Mouse (Mus musculus) heart, embryonic 13.5 days (tissue): ENCODE data around the gene Txnrd1. TPM values are rescaled to one million over a fixed set of nuclear protein-coding genes. Genes with fewer than 3 reads are reported as not detected.

Experiments
- ATAC-seq: fragments of 200-750 bp; cut with Nextera tagmentation; 2 replicates; pipeline ENCODE4 v1.8.0; 2017; ENCODE audit warnings: moderate TSS enrichment; ENCODE audit not compliant: insufficient number of reproducible peaks, low FRiP score, low TSS enrichment; ENCODE audit errors: extremely low read depth
- H3K27ac ChIP-seq: fragments of 300-500 bp; sonication (generic); replicated peaks from 2 replicates; pipeline ENCODE4 v1.5.1; 2015; ENCODE audit warnings: moderate library complexity, mild to moderate bottlenecking, inconsistent platforms
- H3K27me3 ChIP-seq: fragments of 300-500 bp; sonication (generic); replicated peaks from 2 replicates; pipeline ENCODE4 v1.6.1; 2015; ENCODE audit warnings: mild to moderate bottlenecking, inconsistent platforms
- H3K36me3 ChIP-seq: fragments of 300-500 bp; sonication (generic); 2 replicates; pipeline ENCODE4 v1.6.1; 2015; ENCODE audit warnings: mild to moderate bottlenecking, inconsistent platforms
- H3K4me1 ChIP-seq: fragments of 300-500 bp; sonication (generic); 2 replicates; pipeline ENCODE4 v1.6.1; 2015; ENCODE audit warnings: inconsistent platforms
- H3K4me2 ChIP-seq: fragments of 300-500 bp; sonication (generic); 2 replicates; pipeline ENCODE4 v1.6.1; 2015; ENCODE audit warnings: inconsistent platforms, mild to moderate bottlenecking, moderate library complexity
- H3K4me3 ChIP-seq: fragments of 300-500 bp; sonication (generic); 2 replicates; pipeline ENCODE4 v1.5.1; 2015; ENCODE audit warnings: moderate library complexity, mild to moderate bottlenecking, inconsistent platforms
- H3K9ac ChIP-seq: fragments of 300-500 bp; sonication (generic); 2 replicates; pipeline ENCODE4 v1.6.1; 2015; ENCODE audit warnings: inconsistent platforms, mild to moderate bottlenecking, moderate library complexity
- H3K9me3 ChIP-seq: fragments of 300-500 bp; sonication (generic); 2 replicates; pipeline ENCODE4 v1.6.1; 2016; ENCODE audit warnings: inconsistent platforms
- WGBS: fragments of 180-500 bp; shearing (Covaris S2); methylation state at CpG from one replicate; pipeline ENCODE4 v1.1.7; 2015; ENCODE audit warnings: mixed read lengths; 5-methylcytosine and 5-hydroxymethylcytosine counted together
- polyA plus RNA-seq: library from polyadenylated mRNA; unstranded; fragments of >200 nt; fragmentation: Nextera tagmentation; extraction: Ambion mirVana; gene quantifications from 2 replicates; pipeline ENCODE4 v1.2.1, GENCODE M21; 2015

The Txnrd1 gene
- polyA plus RNA-seq, 1 experiment from 2014 or later: 65.3 TPM

DNA sequence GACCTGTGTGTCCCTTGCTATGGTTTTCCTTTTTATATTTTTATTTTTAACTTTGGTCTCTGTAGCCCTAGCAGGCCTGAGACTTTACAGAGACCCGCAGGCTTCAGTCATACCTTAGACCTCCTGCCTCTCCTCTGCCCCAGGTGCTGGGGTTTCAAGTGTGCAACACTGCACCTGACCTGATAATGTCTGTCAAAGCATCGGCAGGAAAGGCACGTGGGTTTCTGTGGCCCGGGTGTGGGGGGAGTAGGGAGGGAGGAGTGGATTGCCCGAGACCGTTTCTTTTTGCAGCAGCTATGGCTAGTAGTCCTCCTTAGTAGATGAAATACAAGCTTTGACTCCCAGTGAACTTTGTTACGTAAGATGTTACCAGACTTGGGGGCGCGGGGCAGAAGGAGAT lies 15.8 kb upstream of the Txnrd1 start:
- Histone ChIP-seq H3K4me2 (no peak overlapping the region), H3K9me3 (no peaks in the 10 kb centered on the region), H3K4me1 (peaks cover 12% of the 10 kb centered on the region), H3K9ac (no peak overlapping the region), H3K27ac (no peak overlapping the region), H3K36me3 (no peaks in the 10 kb centered on the region), H3K27me3 (no peaks in the 10 kb centered on the region), H3K4me3 (no peak overlapping the region)
- WGBS: 60% methylated on average over 9 of the region's 9 CpGs
- no peak for ATAC-seq

DNA sequence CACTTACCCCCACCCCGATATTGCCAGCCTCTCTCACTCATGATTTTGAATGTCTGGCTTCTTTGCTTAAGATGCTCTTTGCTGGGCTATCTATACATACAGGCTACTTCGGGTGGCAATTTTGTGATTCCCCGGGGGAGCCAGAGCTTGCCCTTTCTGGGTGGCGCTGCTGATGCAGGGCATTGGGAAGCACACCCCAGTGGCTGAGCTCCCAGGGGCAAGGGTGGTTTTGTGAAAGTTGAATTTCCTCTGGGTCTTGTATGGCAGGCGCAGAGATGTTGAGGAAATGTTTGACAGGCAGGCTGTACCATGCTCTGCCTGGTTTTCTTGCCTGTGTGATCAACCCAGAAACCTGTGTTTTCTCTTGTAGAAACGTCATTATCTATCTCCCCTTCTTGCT lies 15.1 kb upstream of the Txnrd1 start:
- H3K9me3 ChIP-seq: no peaks in the 10 kb centered on the region
- H3K27me3 ChIP-seq: no peaks in the 10 kb centered on the region
- H3K4me3 ChIP-seq: no peak overlapping the region
- H3K36me3 ChIP-seq: no peaks in the 10 kb centered on the region
- no peak overlapping the region for H3K9ac ChIP-seq
- H3K4me1 ChIP-seq: peaks cover 12% of the 10 kb centered on the region
- no peak overlapping the region for H3K4me2 ChIP-seq
- H3K27ac ChIP-seq: no peak overlapping the region
- ATAC-seq: no peak
- WGBS: 69% methylated on average over 6 of the region's 6 CpGs

DNA sequence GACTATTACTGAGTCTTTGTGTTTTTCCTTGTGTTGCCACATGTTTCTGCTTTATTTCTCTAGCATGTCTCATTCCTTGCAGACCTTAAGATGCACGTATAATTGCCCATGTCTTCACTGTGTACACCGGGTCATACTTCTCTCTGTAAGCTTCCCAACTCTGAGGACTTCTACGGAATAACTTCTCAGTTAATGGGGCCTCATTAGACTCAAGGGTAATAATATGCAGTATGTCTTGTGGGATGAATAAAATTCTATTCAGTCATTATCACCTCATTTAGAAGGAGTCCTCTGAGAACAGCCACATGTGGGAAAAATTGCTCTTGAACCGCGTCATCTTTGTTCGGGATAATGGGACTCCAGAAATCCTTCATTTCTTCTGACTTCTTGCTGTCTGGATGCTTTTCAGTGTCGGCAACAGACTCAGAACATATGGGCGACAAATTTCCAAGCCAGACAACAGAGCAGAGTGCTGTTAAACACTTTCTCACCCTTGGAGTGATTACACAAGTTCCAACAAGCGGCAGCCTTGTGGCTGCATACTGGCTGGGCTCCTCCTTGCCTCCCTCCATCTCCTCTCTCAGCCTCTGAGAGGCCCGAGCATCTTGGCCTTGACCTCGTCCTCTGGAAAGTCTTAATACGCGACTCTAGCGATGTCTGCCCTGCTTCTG lies 10.5 kb upstream of the Txnrd1 start:
- Histone ChIP-seq H3K4me2 (no peak overlapping the region), H3K27ac (no peak overlapping the region), H3K9ac (no peak overlapping the region), H3K4me1 (no peaks in the 10 kb centered on the region), H3K9me3 (no peaks in the 10 kb centered on the region), H3K27me3 (no peaks in the 10 kb centered on the region), H3K36me3 (no peaks in the 10 kb centered on the region), H3K4me3 (no peak overlapping the region)
- no peak for ATAC-seq
- 70% methylated on average over 14 of the region's 14 CpGs for WGBS

DNA sequence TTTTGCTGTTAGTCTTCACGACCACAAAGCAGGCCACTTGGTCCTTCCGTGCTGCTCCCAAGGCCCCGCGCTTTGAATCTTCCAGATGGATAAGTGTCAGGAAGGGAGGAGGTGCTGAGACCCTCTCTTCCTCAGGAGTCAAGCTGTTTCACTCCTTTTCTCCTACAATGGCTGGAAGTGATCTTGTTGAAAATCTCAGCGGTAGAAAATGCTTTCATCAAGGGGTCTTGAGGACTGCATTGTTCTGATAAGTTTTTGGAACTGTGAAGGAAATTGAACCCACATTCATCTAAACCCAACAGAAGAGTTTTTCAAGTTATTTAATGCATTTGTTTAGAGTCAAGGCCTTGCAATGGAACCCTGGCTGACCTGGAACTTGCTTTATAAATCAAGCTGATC lies 10.0 kb upstream of the Txnrd1 start:
- Histone ChIP-seq H3K9me3 (no peaks in the 10 kb centered on the region), H3K27ac (no peak overlapping the region), H3K27me3 (no peaks in the 10 kb centered on the region), H3K4me1 (no peaks in the 10 kb centered on the region), H3K4me3 (no peak overlapping the region), H3K36me3 (no peaks in the 10 kb centered on the region), H3K4me2 (no peak overlapping the region), H3K9ac (no peak overlapping the region)
- ATAC-seq: no peak
- WGBS: 59% methylated on average over 5 of the region's 5 CpGs

DNA sequence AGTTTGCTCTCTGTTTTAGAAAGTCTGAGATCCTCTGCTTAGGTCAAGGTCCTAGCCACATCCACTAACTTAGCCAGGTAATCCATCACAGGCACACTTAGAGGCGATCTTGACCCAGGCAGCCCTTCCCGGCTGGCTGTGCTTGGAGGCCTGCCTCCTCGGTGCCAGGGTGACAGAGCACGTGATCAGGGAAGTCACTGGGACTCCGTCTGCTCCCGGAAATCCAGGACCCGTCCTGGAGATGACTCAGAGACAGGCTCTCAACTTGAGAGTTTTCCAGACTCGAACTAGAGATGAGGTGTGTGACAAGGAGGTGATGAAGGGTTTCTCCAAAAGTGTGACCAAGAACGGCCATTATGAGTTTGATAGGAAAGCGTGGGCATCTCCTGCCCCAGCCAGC lies 9.2 kb upstream of the Txnrd1 start:
- H3K27ac ChIP-seq: no peak overlapping the region
- no peaks in the 10 kb centered on the region for H3K9me3 ChIP-seq
- H3K4me1 ChIP-seq: no peaks in the 10 kb centered on the region
- 31% methylated on average over 10 of the region's 10 CpGs for WGBS
- H3K27me3 ChIP-seq: no peaks in the 10 kb centered on the region
- no peak overlapping the region for H3K9ac ChIP-seq
- no peak for ATAC-seq
- peak overlapping the region; percentile 10; the same call in 1 of the 2 replicates for H3K4me3 ChIP-seq
- H3K36me3 ChIP-seq: no peaks in the 10 kb centered on the region
- peak overlapping the region; percentile 28 for H3K4me2 ChIP-seq

DNA sequence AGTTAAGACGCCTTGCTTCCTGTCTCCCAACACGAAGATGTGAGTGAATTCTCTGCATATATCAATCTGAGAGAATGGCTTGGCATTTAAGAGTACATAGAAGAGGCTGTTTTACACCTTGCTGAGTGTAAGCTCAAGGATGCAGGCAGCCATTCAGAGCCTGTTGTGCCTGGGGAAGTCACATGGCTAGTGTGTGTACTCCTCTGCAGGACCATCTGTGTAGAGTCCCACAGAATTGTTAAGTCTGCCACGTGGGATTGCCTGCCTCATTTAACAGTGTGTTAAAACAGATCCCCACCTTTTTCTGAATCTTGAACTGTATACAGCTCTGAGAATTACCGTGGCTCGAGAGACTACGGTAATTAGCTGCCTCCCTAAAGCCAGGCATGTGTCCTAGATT lies 7.2 kb upstream of the Txnrd1 start:
- H3K36me3 ChIP-seq: no peaks in the 10 kb centered on the region
- 54% methylated on average over 6 of the region's 6 CpGs for WGBS
- ATAC-seq: no peak

DNA sequence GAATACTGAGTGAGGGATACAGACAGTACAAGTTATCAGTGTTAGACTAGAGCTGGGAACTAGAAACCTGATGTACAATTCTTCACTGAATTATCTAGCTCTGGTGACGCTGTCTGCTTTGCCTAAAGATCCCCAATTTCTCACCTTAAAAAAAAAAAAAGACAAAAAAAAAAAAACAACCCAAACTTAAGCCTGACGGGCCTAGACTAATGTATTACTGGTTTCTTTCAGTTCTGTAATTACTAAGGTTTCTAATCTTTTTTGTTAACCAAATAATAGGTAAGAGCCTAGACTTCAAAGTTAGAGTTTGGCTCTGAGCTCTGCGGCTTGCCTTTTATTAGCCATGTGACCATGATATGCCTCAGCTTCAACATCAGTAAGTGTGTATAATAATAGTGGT lies 2.1 kb downstream of the Txnrd1 start:
- Histone ChIP-seq H3K4me3 (no peak overlapping the region), H3K36me3 (no peaks in the 10 kb centered on the region), H3K27me3 (no peaks in the 10 kb centered on the region), H3K27ac (no peak overlapping the region), H3K9me3 (no peaks in the 10 kb centered on the region), H3K4me1 (no peaks in the 10 kb centered on the region), H3K4me2 (no peak overlapping the region), H3K9ac (no peak overlapping the region)
- no peak for ATAC-seq
- WGBS: 80% methylated on average over 3 of the region's 3 CpGs

More for the DNA sequence above, 7.2 kb upstream of the Txnrd1 start:
- no peak overlapping the region for H3K4me2 ChIP-seq
- H3K4me1 ChIP-seq: no peaks in the 10 kb centered on the region
- no peak overlapping the region for H3K9ac ChIP-seq
- H3K27ac ChIP-seq: no peak overlapping the region
- no peaks in the 10 kb centered on the region for H3K27me3 ChIP-seq
- H3K9me3 ChIP-seq: no peaks in the 10 kb centered on the region
- no peak overlapping the region for H3K4me3 ChIP-seq

DNA sequence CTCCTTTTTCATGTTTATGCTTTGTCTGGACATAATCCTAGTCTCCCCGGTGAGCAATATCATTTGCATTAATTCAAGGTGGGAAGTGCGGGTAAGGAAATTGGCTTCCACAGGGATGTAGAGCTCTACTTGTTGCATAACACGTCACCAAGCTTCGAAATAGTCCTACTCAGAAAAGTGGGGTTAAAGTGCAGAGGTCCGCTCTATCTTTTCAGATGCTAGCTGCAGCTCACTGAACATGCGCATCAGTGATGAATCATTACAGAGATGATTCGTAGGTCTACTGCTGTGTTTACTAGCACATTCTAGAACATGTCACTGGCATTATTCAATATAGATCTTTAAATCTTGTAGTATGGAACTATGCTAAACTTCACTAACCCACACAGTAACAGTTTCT lies 4.6 kb downstream of the Txnrd1 start:
- no peak for ATAC-seq
- Histone ChIP-seq H3K27ac (no peak overlapping the region), H3K9ac (no peak overlapping the region), H3K9me3 (no peaks in the 10 kb centered on the region), H3K36me3 (no peaks in the 10 kb centered on the region), H3K4me3 (no peak overlapping the region), H3K4me1 (no peaks in the 10 kb centered on the region), H3K27me3 (no peaks in the 10 kb centered on the region), H3K4me2 (no peak overlapping the region)
- WGBS: 82% methylated on average over 7 of the region's 7 CpGs

DNA sequence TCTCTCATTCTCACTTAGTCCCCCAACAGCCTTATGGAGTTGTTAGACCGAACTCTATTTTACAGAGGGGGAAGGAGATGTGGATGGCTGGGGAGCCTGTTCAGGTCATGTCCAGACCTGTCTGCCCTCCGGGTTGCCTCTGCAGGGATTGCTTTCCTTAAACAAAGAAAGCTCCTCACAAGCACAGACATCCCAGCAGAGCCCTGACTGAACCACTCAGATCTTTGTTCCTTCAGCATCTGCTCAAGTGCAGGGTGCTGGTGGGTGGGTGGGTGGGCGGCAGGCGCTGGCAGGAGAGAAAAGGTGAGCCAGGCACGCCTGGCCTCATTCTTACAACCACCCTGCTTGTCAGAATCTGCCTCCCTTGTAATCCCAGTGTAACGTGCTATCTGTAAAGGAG lies 10.3 kb downstream of the Txnrd1 start:
- no peaks in the 10 kb centered on the region for H3K4me1 ChIP-seq
- no peak overlapping the region for H3K9ac ChIP-seq
- H3K9me3 ChIP-seq: no peaks in the 10 kb centered on the region
- no peak overlapping the region for H3K4me3 ChIP-seq
- ATAC-seq: no peak
- no peak overlapping the region for H3K27ac ChIP-seq
- H3K36me3 ChIP-seq: no peaks in the 10 kb centered on the region
- WGBS: 56% methylated on average over 6 of the region's 6 CpGs
- no peaks in the 10 kb centered on the region for H3K27me3 ChIP-seq
- no peak overlapping the region for H3K4me2 ChIP-seq

DNA sequence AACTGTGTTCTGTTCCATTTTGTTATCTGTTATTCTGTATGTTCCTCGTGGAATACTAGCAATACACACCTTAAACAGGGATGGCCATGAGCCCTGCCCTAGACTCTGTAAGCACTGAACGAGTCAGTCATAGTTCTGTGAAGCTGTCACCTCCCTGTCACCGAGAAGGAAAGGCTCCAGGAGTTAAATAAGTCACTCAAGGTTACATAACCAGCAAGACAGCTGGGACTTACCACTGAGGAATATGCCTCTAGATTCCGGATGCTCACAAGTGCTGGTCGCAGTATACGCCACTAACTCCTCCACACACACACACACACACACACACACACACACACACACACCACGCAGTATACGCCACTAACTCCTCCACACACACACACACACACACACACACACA lies 11.0 kb downstream of the Txnrd1 start:
- no peaks in the 10 kb centered on the region for H3K9me3 ChIP-seq
- H3K4me1 ChIP-seq: no peaks in the 10 kb centered on the region
- no peak overlapping the region for H3K4me3 ChIP-seq
- H3K4me2 ChIP-seq: no peak overlapping the region
- no peaks in the 10 kb centered on the region for H3K27me3 ChIP-seq
- H3K9ac ChIP-seq: no peak overlapping the region
- ATAC-seq: no peak
- WGBS: 76% methylated on average over 7 of the region's 8 CpGs
- H3K36me3 ChIP-seq: no peaks in the 10 kb centered on the region
- no peak overlapping the region for H3K27ac ChIP-seq

DNA sequence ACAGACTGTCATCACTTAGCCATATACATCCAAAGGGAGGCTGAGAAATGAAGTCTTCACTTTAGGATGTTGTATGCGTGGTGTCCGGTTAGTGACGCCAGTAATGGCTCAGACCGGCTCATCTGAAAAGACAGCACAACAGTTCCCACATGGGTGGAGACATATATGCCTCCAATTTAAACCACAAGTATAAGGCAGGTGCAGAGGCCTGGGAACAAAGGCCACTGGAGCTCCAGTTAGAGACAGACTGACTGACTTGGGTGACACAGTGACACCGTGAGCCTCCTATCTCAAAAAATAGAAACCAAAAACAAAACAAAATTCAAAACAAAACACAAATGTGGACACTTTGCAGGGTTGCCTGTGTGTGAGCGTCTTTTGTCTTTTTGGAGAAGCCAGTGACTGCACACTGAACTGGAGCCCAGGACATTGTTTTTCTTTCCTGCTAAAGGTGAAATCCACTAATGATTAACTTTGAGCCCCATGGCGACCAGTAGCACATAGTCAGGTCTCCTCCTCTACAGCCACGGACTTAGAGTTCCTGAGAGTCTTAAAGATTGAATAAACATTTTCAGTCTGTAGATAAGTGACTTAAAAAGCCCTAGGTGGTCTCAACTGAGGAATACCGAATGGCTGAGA lies 14.2 kb downstream of the Txnrd1 start:
- H3K4me2 ChIP-seq: no peak overlapping the region
- no peaks in the 10 kb centered on the region for H3K36me3 ChIP-seq
- no peaks in the 10 kb centered on the region for H3K4me1 ChIP-seq
- 68% methylated on average over 9 of the region's 9 CpGs for WGBS
- H3K9me3 ChIP-seq: no peaks in the 10 kb centered on the region
- no peak for ATAC-seq
- H3K4me3 ChIP-seq: no peak overlapping the region
- no peak overlapping the region for H3K9ac ChIP-seq
- no peak overlapping the region for H3K27ac ChIP-seq
- no peaks in the 10 kb centered on the region for H3K27me3 ChIP-seq

DNA sequence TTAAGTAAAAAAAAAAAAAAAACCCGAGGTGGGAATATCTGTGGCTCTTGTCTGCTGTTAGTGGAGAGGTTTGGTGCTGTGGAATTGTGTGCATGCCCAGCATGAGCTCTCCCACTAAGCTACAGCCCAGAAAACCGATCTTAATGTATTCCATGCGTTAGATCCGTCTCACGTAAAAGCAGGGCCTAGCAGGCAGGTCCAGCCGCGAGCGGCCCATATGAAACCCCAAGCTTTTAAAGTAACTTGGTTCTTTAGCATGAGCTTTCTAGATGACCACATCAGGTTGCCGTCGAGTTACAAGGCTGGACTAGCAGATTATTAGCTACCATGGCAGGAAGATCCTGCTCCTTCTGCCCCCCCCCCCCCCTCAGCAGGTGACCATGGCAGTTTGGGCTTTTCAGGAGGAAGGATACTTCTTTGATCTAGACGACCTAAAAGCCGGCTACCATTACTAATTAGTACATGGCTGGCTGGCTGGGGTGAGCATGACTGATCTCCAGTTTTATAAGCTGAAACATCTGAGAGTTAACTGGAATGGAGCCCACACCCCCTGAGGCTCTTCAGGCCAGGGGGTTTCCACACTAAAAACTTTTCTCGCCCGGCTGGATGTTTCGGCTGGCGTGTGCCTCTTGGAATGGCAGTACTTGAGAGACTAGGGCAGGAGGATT lies 16.1 kb downstream of the Txnrd1 start:
- Histone ChIP-seq H3K27ac (no peak overlapping the region), H3K36me3 (no peaks in the 10 kb centered on the region), H3K4me2 (no peak overlapping the region), H3K27me3 (no peaks in the 10 kb centered on the region), H3K9me3 (no peaks in the 10 kb centered on the region), H3K4me3 (no peak overlapping the region), H3K4me1 (no peaks in the 10 kb centered on the region), H3K9ac (no peak overlapping the region)
- 68% methylated on average over 16 of the region's 16 CpGs for WGBS
- no peak for ATAC-seq
